Mouse (Mus musculus) embryo, embryonic 10 days (tissue): ENCODE measurements at regions not wholly inside any gene's neighbourhood (a gene's known extent, or its start where the extent isn't known, plus 50 kb on each side); places are given as distances from the start of the nearest gene placed in this dataset.

Source experiments
- DNase-seq: peaks from one replicate; pipeline ENCODE4 v3.0.0-alpha.2; 2015; ENCODE audit warnings: low spot score

- no peak for DNase-seq
Measured at GRCm38 (mm10) chr1:73535726-73536265, 520.1 kb upstream of the Tnp1 start.

GRCm38 (mm10) chr1:73533526-73533925 lies 517.8 kb upstream of the Tnp1 start:
- DNase-seq = no peak

GRCm38 (mm10) chr1:73532316-73532715 lies 516.6 kb upstream of the Tnp1 start:
- DNase-seq = no peak

GRCm38 (mm10) chr1:73531831-73532230 lies 516.1 kb upstream of the Tnp1 start:
- DNase-seq = no peak

GRCm38 (mm10) chr1:73530326-73530725 lies 514.6 kb upstream of the Tnp1 start:
- no peak for DNase-seq

- DNase-seq = no peak
Measured at GRCm38 (mm10) chr1:73528623-73529022, 512.9 kb upstream of the Tnp1 start.

- no peak for DNase-seq
Measured at GRCm38 (mm10) chr1:73516441-73516840, 500.7 kb upstream of the Tnp1 start.

GRCm38 (mm10) chr1:73515781-73516180 lies 500.1 kb upstream of the Tnp1 start:
- no peak for DNase-seq

- no peak for DNase-seq
Measured at GRCm38 (mm10) chr1:73513822-73514221, 498.1 kb upstream of the Tnp1 start.

GRCm38 (mm10) chr1:73512836-73513235 lies 497.1 kb upstream of the Tnp1 start:
- DNase-seq = no peak

- no peak for DNase-seq
Measured at GRCm38 (mm10) chr1:73507071-73507754, 491.5 kb upstream of the Tnp1 start.

GRCm38 (mm10) chr1:73503611-73504010 lies 487.9 kb upstream of the Tnp1 start:
- DNase-seq = no peak

- no peak for DNase-seq
Measured at GRCm38 (mm10) chr1:73500671-73501070, 485.0 kb upstream of the Tnp1 start.

GRCm38 (mm10) chr1:73495971-73496749 lies 480.5 kb upstream of the Tnp1 start:
- no peak for DNase-seq

- DNase-seq = no peak
Measured at GRCm38 (mm10) chr1:73481956-73482355, 466.2 kb upstream of the Tnp1 start.

GRCm38 (mm10) chr1:73479349-73479920 lies 463.7 kb upstream of the Tnp1 start:
- no peak for DNase-seq

- no peak for DNase-seq
Measured at GRCm38 (mm10) chr1:73460598-73460997, 444.9 kb upstream of the Tnp1 start.

- DNase-seq = no peak
Measured at GRCm38 (mm10) chr1:73459754-73460534, 444.2 kb upstream of the Tnp1 start.

GRCm38 (mm10) chr1:73457261-73457660 lies 441.6 kb upstream of the Tnp1 start:
- DNase-seq = no peak

GRCm38 (mm10) chr1:73456359-73457062 lies 440.8 kb upstream of the Tnp1 start:
- DNase-seq = no peak

GRCm38 (mm10) chr1:73444216-73444890 lies 428.6 kb upstream of the Tnp1 start:
- no peak for DNase-seq
